Mouse (Mus musculus) cerebral cortex, adult 2 months (tissue): Measurements from ENCODE around the gene Myo9b.

Experiments
- WGBS: fragments of 180-500 bp; shearing (Covaris S2); methylation state at CpG from one replicate; pipeline ENCODE4 v1.1.7; 2018; 5-methylcytosine and 5-hydroxymethylcytosine counted together

Myo9b gene

GRCm38 (mm10) chr8:71272286-71273150, at the start of gene Myo9b, which contains the start of gene Haus8:
Myo9b (plus strand) TSS chr8:71272714.
Haus8 (minus strand) TSS chr8:71272934.
- 1% methylated on average over 84 of the region's 84 CpGs for whole genome bisulfite sequencing

DNA sequence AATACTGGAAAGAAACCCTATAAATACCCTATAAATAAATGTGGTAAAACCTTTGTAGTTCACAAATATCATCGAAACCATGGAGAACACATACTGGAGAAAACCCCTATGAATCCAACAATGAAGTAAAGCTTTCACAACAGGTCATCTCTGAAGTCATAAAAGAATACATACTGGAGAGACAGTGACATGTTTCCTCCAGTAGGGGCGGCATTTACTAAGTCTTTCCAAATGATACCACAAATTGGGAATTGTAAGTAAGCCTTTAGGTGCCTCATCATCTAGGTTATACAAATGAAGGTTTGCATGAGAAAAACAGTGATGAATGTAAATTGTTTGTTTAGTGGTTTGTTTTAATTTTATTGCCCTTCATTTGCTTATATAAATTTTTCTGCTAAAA, 48.0 kb upstream of the Myo9b start:
- WGBS: 50% methylated on average over 2 of the region's 2 CpGs

DNA sequence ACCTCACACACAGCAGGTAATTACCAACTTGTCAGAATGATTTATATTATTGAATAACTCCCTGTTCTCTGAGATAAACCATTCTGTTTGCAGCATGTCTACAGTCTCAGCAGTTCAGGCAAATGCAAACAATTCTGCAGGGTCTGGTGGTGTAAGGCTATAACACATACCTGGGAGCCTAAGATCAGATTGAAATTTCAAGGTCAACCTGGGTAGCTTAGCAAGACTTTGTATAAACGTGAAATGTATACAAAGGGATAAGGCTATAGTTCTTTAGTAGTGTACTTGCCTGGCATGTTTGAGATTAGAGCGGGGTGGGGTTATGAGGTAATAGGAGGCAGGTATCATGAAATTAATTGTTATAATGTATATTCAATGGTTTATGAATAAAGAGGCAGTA, 29.8 kb upstream of the Myo9b start:
- 89% methylated on average over 2 of the region's 2 CpGs for WGBS

- 97% methylated on average over 1 of the region's 1 CpGs for WGBS
Measured at GRCm38 (mm10) chr8:71248203-71248602, 24.3 kb upstream of the Myo9b start.

DNA sequence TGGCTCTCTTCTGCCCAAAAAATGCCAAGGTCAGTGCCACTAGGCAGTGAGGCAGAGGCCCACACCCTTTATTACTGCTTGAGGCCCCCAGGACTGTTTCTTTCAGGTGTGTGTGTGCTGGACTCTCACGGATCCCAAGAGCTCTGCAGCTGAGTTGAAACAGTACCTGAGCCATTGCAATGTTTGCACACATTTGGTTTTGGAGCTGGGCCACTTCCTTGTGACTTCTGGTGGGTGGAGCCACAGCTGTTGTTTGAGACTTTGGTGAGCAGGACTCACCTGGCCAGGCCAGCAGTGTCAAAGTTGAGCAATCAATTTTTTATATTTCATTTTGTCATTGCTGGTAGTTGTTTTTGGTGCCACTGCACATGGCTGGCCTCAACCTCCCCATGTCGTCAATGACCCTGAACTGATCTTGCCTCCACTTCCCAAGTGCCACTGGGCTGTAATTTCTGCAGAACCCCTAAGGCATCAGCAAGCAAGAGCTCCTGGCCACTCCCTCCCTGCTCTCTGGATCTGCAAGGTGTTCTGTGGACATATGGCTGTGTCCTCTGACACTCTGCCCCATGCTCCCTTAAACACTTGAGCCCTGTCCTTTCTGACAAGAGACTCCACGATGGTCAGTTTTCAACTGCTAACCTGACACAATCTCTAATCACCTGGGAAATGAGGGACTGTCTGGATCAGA, 15.8 kb upstream of the Myo9b start:
- 94% methylated on average over 3 of the region's 3 CpGs for whole genome bisulfite sequencing

DNA sequence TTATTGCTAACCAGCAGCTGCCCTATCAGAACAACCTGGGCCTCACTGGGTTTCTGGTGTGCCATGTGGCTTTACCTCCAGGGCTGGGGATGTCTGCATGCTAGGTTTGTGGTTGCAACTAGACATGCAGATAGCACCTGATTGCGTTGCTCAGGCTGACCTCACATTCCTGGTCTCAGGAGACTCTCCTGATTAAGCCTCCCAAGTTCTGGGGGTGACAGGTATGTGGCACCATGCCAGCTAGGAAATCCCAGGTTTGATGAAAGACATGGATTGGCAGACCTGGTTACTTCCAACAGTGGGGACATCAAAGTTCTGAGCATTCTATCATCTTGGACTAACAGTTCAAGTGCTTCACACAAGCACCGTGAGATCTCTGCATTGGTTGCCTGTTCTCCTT, 4.8 kb upstream of the Myo9b start:
- WGBS: 98% methylated on average over 2 of the region's 2 CpGs

- 97% methylated on average over 6 of the region's 6 CpGs for WGBS
Measured at GRCm38 (mm10) chr8:71268286-71268685, 4.2 kb upstream of the Myo9b start.

DNA sequence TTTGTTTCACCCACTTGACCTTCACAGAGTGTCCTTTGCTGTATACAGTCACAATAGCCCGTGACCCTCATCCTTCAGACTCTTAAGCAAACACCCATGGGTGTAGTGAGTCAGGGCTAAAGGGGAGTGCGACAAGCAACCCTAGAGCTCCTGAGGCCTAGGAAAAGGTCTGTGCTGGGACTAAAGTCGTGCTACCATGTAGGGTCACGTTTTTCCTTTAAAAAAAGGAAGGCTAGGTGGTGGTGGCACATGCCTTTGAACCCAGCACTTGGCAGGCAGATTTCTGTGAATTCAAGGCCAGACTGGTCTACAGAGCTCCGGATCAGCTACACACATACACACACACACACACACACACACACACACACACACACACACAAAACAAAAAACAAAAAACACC, 884 bp upstream of the Myo9b start:
- 33% methylated on average over 5 of the region's 5 CpGs for WGBS

GRCm38 (mm10) chr8:71273151-71273510, 617 bp downstream of the Myo9b start:
- under 1% methylated on average over 14 of the region's 14 CpGs for WGBS

DNA sequence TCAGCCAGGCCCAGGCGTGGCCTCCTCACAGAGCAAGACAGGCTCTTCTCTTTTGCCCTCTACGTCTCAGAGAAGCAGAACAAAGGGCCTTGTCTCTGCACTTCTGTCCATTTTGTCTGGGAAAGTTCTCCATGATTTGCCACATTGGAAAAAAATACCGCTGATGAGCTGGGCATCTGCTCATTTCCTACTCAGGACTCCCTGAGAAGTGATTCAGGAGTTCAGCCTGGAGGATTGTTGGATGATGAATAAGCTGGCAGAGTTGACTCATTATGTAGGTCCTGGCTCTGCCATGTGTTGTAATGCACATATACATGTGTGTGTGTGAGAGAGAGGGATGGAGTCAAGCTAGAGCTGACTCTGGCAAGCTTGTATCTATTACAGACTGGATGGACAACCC, 3.7 kb downstream of the Myo9b start:
- 65% methylated on average over 3 of the region's 3 CpGs for WGBS

DNA sequence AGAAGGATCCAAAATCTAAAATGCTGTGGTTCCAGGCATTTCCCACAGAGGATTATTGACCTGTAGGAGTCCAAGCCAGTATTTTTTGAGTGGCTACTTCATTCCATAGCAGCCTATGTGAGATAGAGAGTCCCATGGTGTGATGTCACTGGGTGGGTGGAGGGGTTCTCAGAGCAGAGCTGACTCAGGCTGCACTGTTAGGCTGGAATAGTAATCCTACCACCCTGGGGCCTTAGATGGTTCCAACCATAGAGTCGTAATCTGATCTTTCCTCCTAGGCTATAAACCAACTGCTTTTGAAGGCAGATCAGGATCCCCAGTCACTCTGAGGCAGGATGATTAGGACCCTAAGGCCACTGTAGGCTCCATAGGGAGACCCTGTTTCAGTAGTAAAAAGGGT, 6.9 kb downstream of the Myo9b start:
- 79% methylated on average over 1 of the region's 1 CpGs for WGBS

GRCm38 (mm10) chr8:71281731-71282130, 9.2 kb downstream of the Myo9b start:
- 19% methylated on average over 1 of the region's 1 CpGs for WGBS

GRCm38 (mm10) chr8:71282621-71283020, 10.1 kb downstream of the Myo9b start:
- 31% methylated on average over 5 of the region's 5 CpGs for WGBS

- WGBS: 73% methylated on average over 2 of the region's 2 CpGs
Measured at GRCm38 (mm10) chr8:71286223-71286622, 13.7 kb downstream of the Myo9b start.

DNA sequence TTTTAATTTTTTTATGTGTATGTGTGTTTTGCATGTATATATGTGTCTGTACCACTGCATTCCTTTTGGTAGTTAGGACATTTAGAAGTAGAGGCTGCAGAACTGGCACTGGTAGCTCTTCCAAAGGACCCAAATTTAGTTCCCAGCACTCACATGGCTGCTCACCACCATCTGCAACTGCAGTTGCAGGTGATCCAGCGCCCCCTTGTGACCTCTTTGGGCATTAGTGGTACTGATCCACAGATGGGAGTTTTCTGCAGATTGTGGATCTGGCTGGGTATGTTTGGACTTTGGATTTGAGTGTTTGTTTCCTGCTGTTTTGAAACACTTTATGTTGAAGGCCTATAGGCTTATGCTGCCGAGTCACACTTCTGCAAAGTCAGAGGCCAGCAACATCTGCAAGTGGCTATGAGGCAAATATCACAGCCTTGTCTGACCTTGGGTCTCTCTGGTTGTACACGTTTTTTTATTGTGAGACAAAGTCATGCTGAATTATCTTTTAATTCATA, 16.0 kb downstream of the Myo9b start:
- WGBS: 70% methylated on average over 3 of the region's 3 CpGs

GRCm38 (mm10) chr8:71289098-71289497, 16.6 kb downstream of the Myo9b start:
- 33% methylated on average over 7 of the region's 7 CpGs for WGBS

DNA sequence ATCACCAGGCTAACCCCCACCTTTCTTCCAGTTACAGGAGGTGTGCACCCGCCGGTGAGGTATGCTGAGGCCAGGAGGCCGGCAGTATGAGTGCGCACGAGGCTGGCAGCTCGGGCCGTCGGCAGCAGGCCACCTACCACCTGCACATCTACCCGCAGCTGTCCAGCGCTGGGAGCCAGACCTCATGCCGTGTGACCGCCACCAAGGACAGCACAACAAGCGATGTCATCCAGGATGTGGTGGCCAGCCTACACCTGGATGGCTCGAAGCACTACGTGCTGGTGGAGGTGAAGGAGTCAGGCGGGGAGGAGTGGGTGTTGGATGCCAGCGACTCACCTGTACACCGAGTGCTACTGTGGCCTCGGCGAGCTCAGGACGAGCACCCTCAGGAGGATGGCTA, 17.7 kb downstream of the Myo9b start:
- 97% methylated on average over 21 of the region's 21 CpGs for WGBS

DNA sequence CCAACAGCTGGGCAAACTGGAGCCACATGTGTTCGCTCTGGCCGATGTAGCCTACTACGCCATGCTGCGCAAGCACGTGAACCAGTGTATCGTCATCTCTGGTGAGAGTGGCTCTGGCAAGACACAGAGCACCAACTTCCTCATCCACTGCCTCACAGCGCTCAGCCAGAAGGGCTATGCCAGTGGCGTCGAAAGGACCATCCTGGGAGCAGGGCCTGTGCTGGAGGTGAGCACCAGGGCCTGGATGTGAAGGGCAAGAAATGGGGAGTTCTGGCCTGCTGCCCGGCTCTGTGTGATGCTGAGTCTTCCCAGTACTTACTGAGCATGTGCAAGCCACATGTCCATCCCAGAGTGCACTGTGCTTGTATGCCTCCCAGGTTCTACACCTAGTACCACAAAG, 18.4 kb downstream of the Myo9b start:
- 92% methylated on average over 10 of the region's 10 CpGs for WGBS

GRCm38 (mm10) chr8:71291351-71291750, 18.8 kb downstream of the Myo9b start:
- 94% methylated on average over 6 of the region's 6 CpGs for WGBS

DNA sequence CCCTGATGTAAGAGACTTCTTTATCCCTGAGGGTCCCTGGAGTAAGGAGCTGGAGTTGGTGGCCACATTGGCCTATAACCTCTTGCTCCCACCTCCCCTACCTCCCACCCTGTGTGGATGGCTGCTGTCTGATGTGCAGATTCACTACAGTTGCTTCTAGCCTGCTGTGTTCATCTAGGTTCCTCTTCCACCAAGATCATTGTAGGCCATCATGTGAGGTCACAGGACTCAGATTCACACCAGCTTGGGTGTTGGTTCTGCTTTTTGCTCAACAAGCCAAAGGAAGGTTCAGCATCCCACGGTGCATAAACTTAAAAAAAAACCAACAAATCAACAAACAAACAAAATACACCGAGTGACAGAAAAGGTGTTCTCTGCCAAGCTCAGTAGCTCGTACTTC, 21.4 kb downstream of the Myo9b start:
- 90% methylated on average over 3 of the region's 3 CpGs for WGBS

DNA sequence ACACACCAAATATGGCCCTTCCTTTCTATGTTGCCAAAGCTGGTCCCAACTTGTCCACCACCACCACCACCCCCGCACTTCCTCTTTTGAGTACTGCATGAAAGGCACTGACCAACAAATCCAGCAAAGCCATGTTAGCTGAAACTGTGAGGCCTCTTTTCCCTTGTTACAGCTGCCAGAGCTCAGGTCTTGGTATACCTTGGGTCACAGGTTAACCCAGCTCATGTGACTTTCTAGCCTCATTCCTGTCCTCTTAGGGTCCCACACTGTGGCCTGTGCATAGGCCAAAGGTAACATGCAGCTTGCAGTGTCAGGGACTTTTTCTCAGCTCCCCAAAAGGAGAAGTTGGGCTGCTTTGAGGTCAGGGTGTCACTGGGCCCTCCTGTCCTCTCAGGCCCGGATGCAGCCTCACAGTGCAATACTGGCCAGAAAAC, 23.7 kb downstream of the Myo9b start:
- WGBS: 92% methylated on average over 2 of the region's 2 CpGs

DNA sequence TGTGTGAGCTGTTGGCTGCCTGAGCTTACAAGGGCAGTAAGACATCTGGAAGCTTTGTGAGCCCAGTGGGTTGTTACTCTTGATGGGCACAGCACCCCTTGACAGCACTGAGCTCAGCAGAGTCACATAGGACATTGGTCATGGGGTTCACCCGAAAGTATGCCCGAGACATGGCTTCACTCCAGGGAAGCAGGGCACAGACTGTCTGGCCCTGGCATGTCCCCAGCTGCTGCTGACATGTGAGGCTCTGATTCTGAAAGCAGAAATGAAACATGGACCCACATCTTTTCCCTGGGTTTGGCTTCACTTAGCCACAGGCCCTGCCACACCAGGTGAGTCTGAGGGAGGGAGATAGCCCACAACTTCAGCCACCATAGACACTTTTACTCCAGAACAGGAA, 24.3 kb downstream of the Myo9b start:
- 76% methylated on average over 2 of the region's 2 CpGs for WGBS

- WGBS: 97% methylated on average over 1 of the region's 1 CpGs
Measured at GRCm38 (mm10) chr8:71297439-71297838, 24.9 kb downstream of the Myo9b start.
